Mouse (Mus musculus): Measurements from ENCODE around the gene Dnlz. TPM values are rescaled to one million over a fixed set of nuclear protein-coding genes. Genes with fewer than 3 reads are reported as not detected.

Dnlz gene
- total and polyA plus RNA-seq, 2 experiments from 2014 or later = 17.0 to 23.0 TPM

DNA sequence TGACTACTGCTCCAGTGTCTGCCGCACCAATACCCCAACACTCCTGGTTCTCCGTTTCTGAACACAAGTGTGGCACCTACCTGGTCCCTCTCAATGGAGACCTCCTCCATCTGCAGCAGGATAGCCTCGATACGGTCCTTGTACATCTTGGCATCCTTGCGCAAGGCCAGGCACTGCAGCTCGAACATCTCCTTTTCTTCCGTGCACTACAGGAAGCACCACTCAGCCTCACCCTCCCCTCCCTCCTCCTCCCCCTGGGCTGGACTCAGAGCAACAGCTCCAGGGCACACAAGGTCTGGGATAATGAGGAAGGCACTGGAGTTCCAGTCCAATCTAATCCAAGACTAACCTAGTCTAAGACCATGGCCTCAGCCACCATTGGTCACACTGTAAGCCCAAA, 4.8 kb upstream of the Dnlz start:
- no peak for TF ChIP-seq EP300 (IDR thresholded peaks at IDR 0.05; ENCODE audit: low read depth)
- no peak for TF ChIP-seq CTCF (IDR thresholded peaks at IDR 0.05; ENCODE audit: low read depth)
- WGBS = 67% methylated on average over 7 of the region's 7 CpGs

DNA sequence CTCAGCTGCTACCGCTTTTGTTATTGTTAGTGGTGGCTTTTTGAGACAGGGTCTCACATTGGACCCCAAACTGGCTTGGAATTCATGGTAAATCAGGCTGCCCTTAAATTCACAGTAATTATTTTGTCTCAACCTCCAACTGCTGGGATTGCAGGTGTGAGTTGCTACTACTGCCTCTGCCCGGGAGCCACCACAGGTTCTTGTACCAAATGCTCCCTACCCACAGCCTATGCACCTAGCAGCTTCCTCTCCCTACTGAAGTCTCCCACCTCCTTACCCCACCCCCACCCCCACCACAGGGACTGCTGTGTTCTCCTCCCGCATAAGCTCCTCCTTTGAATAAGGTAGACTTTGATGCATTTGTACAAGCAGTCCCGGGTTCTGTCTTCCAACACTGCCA, 4.3 kb upstream of the Dnlz start:
- DNase-seq (ENCODE audit: low spot score) = no peak

More for the DNA sequence above, 4.8 kb upstream of the Dnlz start:
- no peak for DNase-seq (ENCODE audit: low spot score)
- Histone ChIP-seq H3K27me3 (ENCODE audit: control insufficient read depth, insufficient read depth, low read length) (no peaks in the 10 kb centered on the region), H3K36me3 (replicated peaks; ENCODE audit: control insufficient read depth, insufficient read depth, low read length) (no peaks in the 10 kb centered on the region), H3K4me3 (ENCODE audit: low read depth, low read length) (no peak overlapping the region), H3K4me1 (ENCODE audit: control insufficient read depth, insufficient read depth) (peaks cover 8% of the 10 kb centered on the region), H3K27ac (ENCODE audit: low read depth) (no peak overlapping the region), H3K9ac (replicated peaks; ENCODE audit: low read depth, low read length) (no peak overlapping the region), H3K9me3 (replicated peaks; ENCODE audit: control insufficient read depth, low read length) (no peaks in the 10 kb centered on the region), H3K4me2 (ENCODE audit: low read depth, low read length) (no peak overlapping the region)
- no peak for ATAC-seq (ENCODE audit: insufficient read depth, low read depth)

DNA sequence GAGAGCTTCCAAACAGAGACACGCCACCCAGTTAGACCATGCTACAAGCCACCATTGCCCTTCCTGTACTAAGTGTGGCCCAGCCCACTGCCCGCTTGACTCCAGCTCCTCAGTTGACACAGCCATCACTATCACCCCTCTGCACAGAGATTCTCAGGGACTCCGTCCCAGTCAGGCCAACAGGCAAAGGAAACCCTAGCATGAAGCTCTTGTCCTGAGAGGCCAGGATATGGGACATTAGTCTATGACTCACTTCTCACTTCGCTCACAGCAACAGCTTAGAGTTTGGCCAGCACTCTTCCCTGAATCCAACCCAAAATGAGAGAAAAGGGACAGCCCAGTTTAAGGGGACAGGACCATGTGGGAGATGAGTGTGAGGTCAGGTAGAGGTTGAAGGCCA, 2.5 kb upstream of the Dnlz start:
- Histone ChIP-seq H3K4me2 (ENCODE audit: low read depth, low read length) (no peak overlapping the region), H3K9me3 (replicated peaks; ENCODE audit: control insufficient read depth, low read length) (no peaks in the 10 kb centered on the region), H3K27me3 (ENCODE audit: control insufficient read depth, insufficient read depth, low read length) (no peaks in the 10 kb centered on the region), H3K4me3 (ENCODE audit: low read depth, low read length) (no peak overlapping the region), H3K27ac (ENCODE audit: low read depth) (no peak overlapping the region), H3K4me1 (ENCODE audit: control insufficient read depth, insufficient read depth) (peaks cover 15% of the 10 kb centered on the region), H3K36me3 (replicated peaks; ENCODE audit: control insufficient read depth, insufficient read depth, low read length) (peaks cover 7% of the 10 kb centered on the region), H3K9ac (replicated peaks; ENCODE audit: low read depth, low read length) (no peak overlapping the region)
- TF ChIP-seq EP300 (IDR thresholded peaks at IDR 0.05; ENCODE audit: low read depth) (no peak), CTCF (IDR thresholded peaks at IDR 0.05; ENCODE audit: low read depth) (no peak)
- DNase-seq (ENCODE audit: low spot score) (no peak), ATAC-seq (ENCODE audit: insufficient read depth, low read depth) (no peak)
- 75% methylated on average over 4 of the region's 4 CpGs for WGBS

More for the DNA sequence above, 4.3 kb upstream of the Dnlz start:
- ATAC-seq (ENCODE audit: insufficient read depth, low read depth) = no peak
- H3K9me3 ChIP-seq (replicated peaks; ENCODE audit: control insufficient read depth, low read length) = no peaks in the 10 kb centered on the region
- H3K4me1 ChIP-seq (ENCODE audit: control insufficient read depth, insufficient read depth) = peaks cover 9% of the 10 kb centered on the region
- H3K4me2 ChIP-seq (ENCODE audit: low read depth, low read length) = no peak overlapping the region
- H3K36me3 ChIP-seq (replicated peaks; ENCODE audit: control insufficient read depth, insufficient read depth, low read length) = no peaks in the 10 kb centered on the region
- H3K9ac ChIP-seq (replicated peaks; ENCODE audit: low read depth, low read length) = no peak overlapping the region
- H3K4me3 ChIP-seq (ENCODE audit: low read depth, low read length) = no peak overlapping the region
- WGBS = 83% methylated on average over 4 of the region's 4 CpGs
- H3K27ac ChIP-seq (ENCODE audit: low read depth) = no peak overlapping the region
- no peaks in the 10 kb centered on the region for H3K27me3 ChIP-seq (ENCODE audit: control insufficient read depth, insufficient read depth, low read length)
- TF ChIP-seq CTCF (IDR thresholded peaks at IDR 0.05; ENCODE audit: low read depth) (no peak), EP300 (IDR thresholded peaks at IDR 0.05; ENCODE audit: low read depth) (no peak)

DNA sequence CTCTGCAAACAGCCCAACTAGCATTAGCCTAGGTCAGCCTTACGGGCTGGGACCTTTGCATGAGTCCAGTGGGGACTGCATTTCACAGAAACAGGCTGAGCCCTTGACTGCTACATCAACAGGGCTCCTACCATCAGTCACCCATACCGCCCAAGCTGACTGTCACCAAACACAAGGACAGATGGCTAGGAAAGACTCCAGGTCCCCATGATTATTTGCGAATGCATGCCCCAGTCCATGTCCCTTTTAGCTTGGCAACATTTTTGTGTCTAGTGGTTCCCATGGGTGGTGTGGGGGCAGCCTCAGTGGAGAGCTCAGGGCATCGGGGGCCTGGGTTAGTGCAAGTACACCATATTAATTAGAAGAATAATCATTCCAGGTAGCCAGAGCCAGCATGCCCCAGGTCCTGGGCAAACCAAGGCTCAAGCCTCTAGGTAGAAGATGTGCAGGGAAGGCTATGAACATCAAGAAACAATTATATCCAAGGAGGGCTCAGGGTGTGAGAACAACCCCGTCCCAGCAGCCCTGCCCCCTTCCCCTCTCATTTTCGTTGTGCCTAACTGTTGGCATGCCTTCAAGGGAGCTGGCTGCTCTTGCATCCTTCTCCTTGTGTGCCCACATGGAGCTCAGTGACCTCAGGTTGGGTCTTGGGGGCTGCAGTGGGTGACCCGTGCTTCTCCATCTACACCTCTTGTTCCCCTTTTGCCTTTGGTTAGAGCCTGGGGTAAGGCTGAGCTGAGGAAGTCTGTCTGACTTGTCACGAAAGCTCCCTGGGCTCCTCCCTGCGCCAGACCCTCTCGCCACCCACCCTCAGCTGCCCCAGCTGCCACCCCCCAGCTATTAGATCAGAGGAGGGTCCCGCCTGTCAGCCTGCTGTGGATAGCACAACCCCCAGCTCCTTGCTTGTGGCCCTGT, 1.4 kb upstream of the Dnlz start:
- Histone ChIP-seq H3K4me1 (ENCODE audit: control insufficient read depth, insufficient read depth) (peaks cover 15% of the 10 kb centered on the region), H3K36me3 (replicated peaks; ENCODE audit: control insufficient read depth, insufficient read depth, low read length) (peaks cover 17% of the 10 kb centered on the region), H3K27ac (ENCODE audit: low read depth) (no peak overlapping the region), H3K4me2 (ENCODE audit: low read depth, low read length) (no peak overlapping the region; the same call in 1 of the 2 replicates), H3K9ac (replicated peaks; ENCODE audit: low read depth, low read length) (peak overlapping the region; percentile 88; the same call in 1 of the 2 replicates), H3K4me3 (ENCODE audit: low read depth, low read length) (no peak overlapping the region), H3K9me3 (replicated peaks; ENCODE audit: control insufficient read depth, low read length) (no peaks in the 10 kb centered on the region), H3K27me3 (ENCODE audit: control insufficient read depth, insufficient read depth, low read length) (no peaks in the 10 kb centered on the region)
- TF ChIP-seq CTCF (IDR thresholded peaks at IDR 0.05; ENCODE audit: low read depth) (no peak), EP300 (IDR thresholded peaks at IDR 0.05; ENCODE audit: low read depth) (no peak)
- DNase-seq (ENCODE audit: low spot score) (no peak), ATAC-seq (ENCODE audit: insufficient read depth, low read depth) (no peak)
- 89% methylated on average over 11 of the region's 11 CpGs for WGBS

DNA sequence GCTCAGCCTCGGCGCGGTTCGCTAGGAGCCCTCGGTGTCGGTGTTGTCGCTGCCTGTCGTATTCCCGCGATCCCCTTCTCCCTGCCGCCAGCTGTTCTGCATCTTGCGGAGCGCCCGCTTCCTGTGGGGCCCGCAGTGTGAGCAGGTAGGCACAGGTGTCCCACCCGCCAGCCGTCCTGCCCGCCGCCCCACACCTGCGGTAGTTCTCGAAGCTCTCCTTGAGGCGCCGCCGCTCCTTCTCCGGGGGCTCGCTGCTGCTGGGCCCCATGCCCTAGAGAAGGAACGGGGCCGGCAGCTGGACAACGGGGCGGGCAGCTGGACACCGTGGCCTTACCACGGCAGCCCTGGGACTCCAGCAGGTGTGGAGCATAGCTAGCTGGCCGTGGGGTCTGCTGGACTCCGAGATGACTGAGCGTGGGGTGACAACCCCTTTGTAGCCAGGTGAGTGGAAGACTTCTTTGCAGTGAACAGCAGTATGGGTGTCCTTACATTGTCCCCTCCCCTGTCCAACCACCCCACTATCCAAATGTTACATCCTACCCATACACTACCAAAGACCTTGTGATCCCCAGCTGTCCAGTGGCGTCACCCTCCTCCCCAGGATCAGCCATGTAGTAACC, 491 bp upstream of the Dnlz start:
- Histone ChIP-seq H3K4me3 (ENCODE audit: low read depth, low read length) (peak overlapping the region; percentile 76), H3K4me1 (ENCODE audit: control insufficient read depth, insufficient read depth) (peaks cover 21% of the 10 kb centered on the region), H3K36me3 (replicated peaks; ENCODE audit: control insufficient read depth, insufficient read depth, low read length) (peaks cover 25% of the 10 kb centered on the region), H3K27ac (ENCODE audit: low read depth) (peak overlapping the region; percentile 8; the same call in 1 of the 2 replicates), H3K9ac (replicated peaks; ENCODE audit: low read depth, low read length) (peak overlapping the region; percentile 88), H3K27me3 (ENCODE audit: control insufficient read depth, insufficient read depth, low read length) (no peaks in the 10 kb centered on the region), H3K9me3 (replicated peaks; ENCODE audit: control insufficient read depth, low read length) (no peaks in the 10 kb centered on the region), H3K4me2 (ENCODE audit: low read depth, low read length) (peak overlapping the region; percentile 100)
- TF ChIP-seq EP300 (IDR thresholded peaks at IDR 0.05; ENCODE audit: low read depth) (no peak), CTCF (IDR thresholded peaks at IDR 0.05; ENCODE audit: low read depth) (no peak)
- 3% methylated on average over 36 of the region's 36 CpGs for WGBS
- DNase-seq (ENCODE audit: low spot score) (no peak), ATAC-seq (ENCODE audit: insufficient read depth, low read depth) (no peak; the same call in 1 of the 2 replicates)

Data from heart, postnatal 0 days (tissue).